Mouse (Mus musculus): Measurements from ENCODE around the gene Cpvl. TPM values are rescaled to one million over a fixed set of nuclear protein-coding genes. Genes with fewer than 3 reads are reported as not detected.

Cpvl gene
- total RNA-seq (2021) = not detected
- long read RNA-seq, experiment 1, partial matches to known transcripts = 0 of 1 reads
- long read RNA-seq, experiment 1, other reads (novel, unspliced or antisense) = 1 of 1 reads
- long read RNA-seq, experiment 2 = 0 reads

DNA sequence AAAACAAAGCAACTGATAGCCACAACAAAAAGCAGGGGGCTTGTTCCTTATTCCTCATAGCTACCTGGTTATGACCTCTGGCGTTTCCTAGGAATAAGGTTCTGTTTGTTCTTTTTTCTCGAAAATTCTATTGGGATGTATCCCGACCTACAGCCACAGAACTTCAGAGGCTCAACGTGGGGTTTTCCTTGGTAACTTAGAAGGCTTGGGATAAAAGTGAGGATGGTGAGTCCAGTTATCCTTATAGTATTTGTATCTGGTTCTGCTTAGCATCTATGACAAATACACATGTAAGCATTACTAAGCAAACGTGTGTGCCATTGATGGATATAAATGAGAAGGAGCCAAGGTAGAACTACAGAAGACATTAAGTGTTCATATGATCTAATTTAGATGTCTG, at the start of gene Cpvl:
Gene Cpvl, minus strand, starts transcription at position 101 of the 400 bp plus-strand sequence.
- DNase-seq = no peak

DNA sequence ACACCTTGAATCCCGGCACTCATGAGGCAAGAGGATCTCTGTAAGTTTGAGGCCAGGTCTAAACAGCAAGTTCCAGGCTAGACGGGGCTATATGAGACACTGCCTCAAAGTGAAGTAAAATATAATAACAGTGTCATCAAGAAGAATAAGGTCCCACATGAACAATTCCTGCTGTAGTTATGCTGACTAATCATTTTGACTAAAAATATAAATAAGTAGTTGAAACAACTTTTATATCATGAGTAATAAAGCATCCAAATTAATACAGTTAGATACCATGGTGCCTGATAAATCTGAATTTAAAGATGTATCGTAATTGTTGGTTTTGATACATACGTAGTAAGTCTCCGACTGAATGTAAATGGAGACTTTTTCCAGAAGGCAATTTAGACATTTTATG, 45.4 kb upstream of the Cpvl start:
- no peak for DNase-seq

DNA sequence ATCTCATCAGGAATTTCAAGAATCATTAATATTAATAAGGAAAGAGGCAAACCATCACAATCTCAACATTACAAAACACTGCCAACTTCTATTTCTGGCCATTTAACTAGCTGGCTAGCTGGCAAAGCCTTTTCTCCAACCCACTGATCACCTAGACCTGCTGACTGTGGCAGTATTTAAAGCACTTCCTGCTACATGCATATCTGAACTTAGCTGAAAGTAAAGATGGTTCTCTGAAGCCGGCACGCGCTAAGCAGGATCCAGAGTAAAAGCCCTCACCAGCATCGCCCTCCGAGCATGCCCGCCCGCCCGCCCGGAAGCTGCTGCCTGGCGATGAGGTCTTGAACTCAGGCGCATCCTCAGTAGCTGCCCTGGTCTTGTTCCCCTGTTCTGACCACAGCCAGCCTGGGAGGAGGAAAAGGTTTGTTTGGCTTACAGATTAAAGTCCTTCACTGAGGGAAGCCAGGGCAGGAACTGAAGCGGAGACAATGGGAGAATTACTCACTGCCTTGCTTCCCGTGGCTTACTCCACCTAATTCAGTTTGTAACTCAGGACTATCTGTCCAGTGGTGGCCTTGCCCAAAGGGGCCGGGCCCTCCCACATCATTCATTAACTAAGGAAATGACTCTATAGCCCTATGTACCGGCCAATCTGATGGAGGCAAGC, 42.8 kb upstream of the Cpvl start:
- DNase-seq = peak; percentile 12

DNA sequence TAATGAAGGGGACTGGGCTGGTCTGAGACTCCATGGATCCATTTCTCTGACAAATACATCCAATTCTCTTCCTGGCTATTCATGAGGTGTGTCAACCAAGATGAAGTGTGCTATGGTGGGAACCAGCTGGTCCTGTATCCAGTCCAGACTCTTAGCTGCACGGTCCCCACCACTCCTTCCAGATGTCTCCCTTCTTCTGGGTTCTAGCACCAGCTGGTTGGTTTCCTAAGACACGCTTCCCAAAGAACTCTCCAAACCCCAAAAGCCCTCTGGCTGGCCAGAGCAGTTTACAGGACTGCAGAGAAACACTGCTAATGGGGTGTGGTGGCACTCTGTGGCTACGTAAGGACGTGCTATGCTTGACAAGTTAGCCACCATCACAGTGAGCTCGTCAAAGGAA, 40.4 kb upstream of the Cpvl start:
- no peak for DNase-seq

DNA sequence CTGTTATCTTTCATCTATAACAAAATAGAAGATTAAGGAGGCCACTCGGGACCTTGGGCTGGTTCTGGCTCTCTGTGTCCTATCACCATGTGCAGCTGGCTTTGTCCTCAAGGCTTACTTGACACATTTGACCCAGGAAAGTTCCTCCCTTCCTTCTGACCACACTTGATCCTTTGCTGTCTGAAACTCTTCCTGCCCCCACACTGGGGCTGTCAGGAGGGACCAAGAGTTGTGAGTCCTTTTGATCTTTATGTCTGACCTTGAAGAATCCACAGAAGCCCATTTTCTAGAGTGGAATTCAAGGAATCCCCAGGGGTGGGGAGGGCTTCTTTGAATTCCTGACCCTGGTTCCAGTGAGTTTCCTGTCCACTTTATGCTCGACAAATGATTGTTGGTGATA, 39.6 kb upstream of the Cpvl start:
- no peak for DNase-seq

DNA sequence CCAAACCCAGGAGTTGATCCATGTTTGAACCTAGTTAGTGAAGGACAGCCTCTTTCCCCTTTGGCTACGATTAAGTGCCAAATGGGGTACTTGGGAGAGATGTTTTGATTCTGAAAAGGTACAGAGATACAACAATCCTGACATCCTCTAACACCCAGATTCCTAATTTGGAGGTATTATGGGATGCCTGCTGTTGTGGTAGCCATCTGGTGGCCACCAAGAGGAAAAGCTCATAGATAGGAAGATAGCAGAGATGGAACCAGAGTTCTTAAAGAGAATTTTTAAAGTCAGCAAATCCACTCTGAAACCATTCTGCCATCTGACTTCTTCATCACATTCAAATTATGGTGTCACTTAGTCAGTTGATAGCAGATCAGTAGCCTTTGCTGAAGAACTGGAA, 33.7 kb upstream of the Cpvl start:
- DNase-seq = no peak

DNA sequence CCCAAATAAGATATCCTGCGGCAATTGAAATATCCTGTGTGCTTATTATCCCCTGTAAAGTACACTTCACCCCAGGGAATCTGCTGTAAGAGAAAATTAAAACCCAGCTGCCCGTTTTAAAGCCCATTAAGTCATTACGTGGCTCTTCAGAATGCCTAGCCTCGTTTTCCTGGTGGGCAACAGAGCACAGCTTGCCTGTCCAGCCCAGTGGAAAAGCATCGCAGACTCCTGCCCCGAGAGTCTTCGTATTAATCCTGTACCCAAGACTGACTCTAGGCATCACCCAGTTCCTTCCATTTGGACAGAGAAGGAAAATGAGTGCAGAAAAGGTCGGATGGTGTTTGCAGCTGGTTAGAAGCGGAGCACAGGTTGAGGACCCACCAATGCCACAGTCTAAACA, 31.9 kb upstream of the Cpvl start:
- no peak for DNase-seq

DNA sequence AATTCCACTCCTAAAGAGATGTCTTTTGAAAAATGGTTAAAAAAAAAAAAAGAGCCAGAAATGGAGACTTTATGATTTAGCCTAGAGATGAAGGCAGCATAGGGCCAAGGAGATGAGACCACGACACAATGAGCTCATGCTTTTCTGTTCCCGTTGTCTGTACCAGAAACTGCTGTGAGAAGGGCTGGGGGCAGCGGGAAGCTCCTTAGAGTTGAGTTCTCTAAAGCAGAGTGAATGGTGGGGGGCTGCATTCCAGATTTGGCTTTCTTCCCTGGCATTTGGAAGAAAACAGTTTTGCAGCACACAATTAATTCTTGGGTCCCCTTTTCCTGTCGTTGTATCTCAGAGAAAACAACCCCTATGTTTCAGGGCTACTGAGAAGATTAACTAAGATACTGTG, 30.8 kb upstream of the Cpvl start:
- no peak for DNase-seq

DNA sequence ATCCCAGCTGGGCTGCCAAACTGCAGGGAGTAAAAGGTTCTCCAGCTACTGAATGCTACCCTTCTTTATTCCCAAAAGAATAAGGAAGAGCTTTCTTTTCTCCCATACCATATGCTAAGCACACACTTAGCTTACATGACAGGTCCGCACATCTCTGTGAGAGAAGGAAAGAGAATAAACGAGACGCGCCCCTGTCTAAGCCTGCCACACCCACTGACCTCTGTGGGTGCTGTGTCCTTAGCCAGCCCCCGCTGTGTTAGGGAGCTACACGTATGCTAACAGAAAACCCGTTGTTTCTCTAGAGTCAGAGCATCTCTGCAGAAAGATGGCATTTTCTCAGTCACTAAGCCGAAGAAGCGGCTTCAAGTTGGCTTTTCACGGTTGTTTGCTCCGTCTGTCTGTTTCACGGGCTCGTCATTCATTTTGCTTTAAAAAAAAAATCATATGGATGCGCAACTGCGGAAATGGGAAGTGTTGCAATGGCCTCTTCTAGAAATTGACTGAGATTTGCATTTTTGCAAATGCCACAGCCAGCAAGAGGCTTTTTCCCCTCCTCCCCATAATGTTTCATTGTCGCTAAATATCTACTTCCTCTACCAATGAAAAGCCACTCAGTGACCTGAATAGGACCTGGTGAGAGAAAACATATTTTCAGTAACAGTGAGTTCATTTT, 30.1 kb upstream of the Cpvl start:
- no peak for DNase-seq

DNA sequence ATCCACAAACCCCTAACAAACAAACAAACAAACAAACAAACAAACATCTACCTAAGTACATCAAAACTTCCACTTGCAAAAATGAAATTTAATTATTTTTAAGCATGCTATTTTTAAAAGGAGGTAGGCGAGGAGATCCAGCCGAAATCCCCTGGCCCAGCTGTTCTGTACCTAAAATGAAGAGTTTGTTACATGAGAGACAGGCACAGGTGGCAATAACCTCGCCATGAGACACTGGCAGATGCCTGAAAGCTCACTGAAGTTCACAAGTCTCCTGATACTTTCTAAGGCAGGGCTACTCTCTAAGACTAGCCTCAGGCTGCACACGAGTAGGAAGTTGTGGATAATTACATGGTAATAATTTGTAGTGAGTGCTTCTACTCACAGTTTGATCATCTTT, 26.8 kb upstream of the Cpvl start:
- no peak for DNase-seq

DNA sequence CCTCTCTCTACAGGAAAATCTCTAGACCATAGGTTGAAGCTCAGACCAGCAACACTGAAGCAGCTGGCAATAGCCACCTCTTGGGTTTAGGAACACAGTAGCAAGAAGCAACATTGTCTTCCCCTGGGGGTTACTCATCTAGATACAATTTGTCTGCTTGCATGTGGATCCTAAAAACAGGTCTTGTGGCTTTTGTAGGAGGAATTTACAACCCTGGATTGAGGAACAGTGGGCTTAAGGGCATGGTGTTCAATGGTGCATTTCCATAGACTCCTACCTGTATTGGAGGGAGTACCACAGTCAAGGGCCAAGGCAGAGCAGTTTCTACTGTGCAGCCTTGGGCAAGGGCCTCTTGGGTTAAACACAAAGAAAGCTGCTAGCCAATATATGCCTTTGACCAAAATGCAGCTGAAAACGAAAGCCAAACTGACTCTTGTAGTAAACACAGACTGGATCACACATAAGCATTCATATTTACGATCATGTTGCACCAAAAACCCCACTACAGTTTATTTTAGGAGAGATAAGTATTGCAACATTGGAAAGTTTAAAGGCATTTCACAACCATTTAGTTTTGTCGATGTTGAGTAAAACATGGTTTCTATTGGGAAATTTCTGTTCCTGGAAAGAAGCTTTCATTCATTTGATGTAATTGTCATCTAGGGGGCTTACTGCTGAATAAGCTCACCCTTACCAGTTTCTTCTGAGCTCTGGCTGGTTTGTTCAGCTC, 17.9 kb upstream of the Cpvl start:
- no peak for DNase-seq

DNA sequence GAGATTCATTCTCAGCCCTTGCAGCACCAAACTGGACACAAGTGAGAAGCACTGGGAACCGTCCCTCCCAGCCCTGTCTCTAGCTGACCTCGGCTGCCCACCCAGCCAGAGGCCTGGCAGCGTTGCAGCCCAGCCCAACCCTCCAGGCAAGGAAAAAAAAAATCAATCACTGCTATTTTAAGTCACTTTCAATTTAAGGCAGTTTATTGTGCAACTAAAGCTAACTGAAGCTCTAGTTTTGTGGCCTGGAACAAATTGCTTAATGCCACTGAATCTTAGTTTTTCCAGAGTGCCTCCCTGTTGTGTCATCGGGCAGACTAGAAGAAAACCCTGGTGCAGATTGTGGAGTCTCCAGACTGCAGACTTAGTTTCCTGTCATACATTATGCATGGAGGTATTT, 17.0 kb upstream of the Cpvl start:
- peak; percentile 33 for DNase-seq

DNA sequence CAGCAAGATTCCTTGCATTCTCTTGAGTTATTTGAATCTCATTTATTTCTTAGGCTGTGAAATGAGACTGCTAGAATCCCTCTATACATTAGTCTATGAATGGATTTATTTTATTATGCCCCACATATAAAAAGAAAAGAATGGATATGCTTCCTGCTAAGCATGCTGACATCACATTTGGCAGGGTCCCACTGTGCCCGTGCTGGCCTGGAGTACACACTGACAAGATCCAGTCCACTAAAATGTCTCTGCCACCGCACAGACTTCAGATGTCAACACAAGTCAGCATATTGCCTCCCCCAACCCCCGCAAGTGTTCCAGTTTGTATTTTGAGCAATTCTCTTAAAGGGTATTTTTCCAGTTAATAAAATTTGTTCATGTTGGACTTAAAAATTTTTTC, 13.9 kb upstream of the Cpvl start:
- no peak for DNase-seq

DNA sequence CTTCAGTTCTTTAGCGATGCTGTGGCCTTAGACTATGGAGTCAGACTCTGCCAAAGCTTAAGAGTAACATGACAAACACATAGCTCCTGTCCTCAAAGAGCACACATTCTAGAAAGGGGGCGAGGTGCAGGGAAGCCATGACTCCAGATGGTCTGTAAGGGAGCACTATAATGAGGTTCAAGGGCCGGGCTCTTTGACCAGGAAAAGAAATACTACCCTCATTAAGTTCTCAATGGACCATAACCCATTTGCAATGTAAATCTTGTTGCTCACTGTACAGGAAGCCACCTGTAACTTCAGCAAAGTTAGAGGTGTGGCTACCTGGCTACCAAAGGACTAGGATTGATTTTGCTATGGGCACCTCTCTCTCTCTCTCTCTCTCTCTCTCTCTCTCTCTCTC, 8.8 kb upstream of the Cpvl start:
- DNase-seq = no peak

DNA sequence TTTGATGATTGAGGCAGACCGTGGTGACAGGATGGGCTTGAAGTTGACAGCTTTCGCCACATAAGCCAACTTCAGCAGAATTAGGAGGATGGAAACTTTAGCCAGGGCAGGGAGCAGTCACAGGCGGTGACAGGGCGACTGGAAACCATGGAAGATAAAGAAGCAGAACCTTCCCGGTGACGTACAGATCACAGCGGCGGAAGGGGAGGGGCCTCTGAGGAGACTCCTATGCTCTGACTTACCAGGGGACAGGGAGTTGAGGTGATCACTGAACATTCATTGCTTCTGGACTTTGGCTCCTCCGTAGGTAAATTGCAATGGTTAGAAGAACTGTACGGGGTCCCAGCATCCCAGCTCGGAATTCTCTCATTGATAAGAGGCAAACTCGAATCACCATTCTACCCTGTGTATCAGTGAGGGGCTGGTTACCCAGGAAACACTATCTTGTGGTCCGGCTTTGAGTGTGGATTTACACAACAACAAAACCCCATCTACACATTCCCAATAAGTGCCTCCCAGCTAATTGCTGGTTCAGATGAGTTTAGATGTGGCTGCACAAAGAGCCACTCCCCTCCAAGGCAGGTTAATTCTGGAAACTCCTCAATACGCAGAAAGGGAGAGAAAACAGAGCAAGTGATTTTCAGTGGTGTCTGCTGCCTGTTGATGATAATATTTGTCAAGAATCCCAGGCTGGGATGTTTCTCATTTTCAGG, 8.0 kb upstream of the Cpvl start:
- DNase-seq = no peak

DNA sequence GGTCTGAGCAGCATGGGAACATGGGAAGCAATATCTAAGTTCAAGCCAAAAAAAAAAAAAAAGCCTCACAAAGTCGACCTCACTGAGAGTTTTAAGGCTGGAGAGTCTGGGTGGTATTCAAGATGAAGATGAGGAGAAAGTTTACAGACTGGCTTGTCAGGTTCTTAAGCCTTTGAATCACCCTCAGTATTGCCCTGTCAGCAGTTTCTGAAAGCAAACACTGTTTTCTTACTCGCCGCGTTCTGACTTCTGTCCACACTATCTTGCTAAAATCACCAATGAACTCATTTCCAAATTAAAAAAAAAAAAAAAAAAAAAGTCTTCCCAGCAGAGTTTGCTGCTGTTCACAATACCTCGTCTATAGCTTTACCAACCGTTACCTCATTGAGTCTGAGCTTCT, 5.3 kb upstream of the Cpvl start:
- no peak for DNase-seq

DNA sequence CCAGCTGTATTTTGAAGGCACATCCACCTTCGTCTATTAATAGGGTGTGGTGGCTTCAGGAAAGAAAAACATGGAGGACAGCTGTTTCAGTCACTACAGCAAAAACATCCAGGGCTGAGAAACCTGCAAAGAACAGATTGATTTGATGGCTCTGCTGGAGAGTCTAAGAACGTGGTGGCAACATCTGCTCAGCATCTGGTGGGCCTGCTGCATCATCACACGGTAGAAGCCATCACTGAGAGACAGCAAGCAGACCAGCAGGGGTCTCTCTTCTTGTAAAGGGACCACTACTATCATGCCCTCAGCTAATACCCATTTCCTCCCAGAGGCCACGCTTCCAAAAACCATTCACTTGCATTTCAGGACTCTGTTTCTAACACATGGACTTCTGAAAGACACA, 4.1 kb upstream of the Cpvl start:
- no peak for DNase-seq

DNA sequence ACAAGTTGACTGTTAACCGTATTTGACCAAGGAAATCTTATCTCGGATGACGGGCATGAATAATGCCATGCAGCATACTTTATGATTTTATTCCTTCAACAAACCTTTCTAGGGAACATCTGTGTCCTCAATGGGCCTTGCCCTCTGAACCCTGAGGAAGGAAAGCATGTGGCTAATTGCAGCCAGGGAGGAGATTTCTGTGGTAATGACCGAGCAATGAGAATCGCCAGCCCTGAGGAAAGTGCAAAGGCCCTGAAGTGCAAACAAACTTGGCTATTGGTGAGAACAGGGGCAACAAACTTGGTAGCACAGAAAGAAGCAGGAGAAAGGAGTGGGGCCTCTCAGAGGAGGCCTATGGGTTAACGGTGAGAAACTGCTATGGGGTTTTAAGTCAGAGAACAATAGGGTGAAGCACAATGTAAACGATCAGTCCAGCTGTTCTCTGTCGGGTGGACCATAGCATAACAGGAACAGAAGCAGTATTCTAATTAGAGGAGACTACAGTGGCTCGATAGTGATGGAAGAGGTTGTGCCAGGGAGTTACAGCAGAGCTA, 3.7 kb upstream of the Cpvl start:
- DNase-seq = no peak

DNA sequence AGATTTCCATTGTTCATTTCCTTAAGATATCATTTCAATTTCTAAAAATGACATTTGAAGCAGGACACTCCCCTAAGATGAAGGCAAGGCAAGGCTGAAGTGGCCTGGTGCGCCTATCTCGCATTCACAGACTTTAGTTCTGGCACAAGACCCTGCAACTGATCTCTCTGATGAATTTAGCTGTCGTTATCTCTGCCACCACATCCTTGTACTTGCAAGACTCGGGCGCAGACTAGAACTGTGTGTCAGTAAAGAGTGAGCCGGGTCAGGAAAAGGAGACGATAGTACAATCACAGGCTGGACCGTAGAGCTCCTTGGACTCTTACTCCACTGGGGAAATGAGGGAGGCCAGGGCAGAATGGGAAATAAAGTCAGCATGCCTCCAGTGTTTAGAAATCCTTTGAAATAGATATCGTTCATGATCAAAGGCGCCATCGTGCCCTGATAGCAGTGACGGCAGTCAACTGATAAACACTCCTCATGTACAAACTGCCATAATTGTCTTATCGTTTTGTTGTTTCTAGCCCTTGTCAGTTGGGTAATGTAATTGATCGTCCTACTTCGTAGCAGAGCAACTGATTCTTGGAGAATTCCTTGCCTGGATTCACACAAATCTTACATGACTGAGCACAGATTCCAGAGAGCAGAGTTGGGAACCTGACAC, 2.5 kb upstream of the Cpvl start:
- no peak for DNase-seq

DNA sequence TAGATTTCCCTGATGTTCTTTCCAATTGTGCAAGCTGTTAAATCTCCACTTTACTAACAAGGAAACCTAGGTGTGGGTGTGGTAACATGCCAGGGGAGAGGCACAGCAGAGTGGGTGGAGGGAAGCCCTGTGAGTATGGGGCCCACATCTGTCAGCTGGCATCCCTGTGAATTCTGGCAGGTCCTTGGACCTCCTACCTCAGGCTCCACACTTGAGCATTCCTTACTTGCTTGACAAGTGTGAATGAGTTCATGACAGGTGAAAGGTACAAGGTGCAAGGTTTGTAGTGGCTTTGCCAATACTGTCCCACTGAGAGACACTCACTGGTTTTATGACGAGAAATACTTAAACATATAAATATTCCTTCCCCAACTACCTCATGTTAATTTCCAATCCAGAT, 4.4 kb downstream of the Cpvl start:
- DNase-seq = no peak

DNA sequence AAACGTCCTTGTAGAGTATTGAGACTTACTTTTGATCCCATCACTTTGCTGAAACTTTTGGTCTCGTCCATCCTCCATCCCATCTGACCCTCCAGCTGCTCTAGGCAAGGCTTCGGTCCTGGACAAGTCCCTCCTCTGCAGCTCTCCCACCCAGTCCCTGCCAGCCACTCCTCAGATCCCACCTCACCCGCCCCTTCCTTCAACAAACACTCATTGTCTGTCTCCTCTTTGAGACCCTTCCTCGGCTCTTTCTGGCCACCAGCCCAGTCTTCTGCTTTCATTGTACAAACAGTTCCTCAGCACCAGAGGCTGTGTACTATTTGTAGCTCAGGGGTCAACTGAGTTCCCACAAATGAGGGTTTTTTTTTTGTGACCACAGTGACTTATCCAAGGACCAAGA, 5.0 kb downstream of the Cpvl start:
- DNase-seq = no peak

DNA sequence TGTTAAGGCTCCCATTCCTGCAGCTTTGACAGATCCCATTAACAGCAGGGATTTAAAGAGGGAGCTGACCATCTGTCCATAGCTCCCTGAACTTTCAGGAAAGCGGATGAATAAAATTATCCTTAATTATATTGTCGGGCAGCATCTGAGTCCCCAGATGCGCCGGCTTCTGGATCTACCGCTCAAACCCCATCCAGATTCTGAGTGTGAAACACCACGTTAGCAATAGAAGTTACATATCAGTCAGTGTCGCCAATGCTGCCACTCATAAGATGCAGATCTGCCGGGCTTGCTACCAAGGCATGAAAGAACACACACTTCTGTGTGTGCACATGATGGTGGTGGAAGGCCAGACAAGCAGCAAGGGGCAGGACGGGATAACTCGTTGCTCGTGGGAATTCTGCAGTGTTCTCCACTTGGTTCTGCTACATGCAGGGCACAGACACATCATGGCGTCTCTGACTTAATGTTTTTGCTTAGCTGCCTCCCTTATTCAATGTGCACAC, 6.2 kb downstream of the Cpvl start:
- DNase-seq = no peak

Data from adrenal gland, postnatal 10 days (tissue).